Mouse (Mus musculus) forebrain, embryonic 14.5 days (tissue): ENCODE measurements around the gene Zfp994. TPM values are rescaled to one million over a fixed set of nuclear protein-coding genes. Genes with fewer than 3 reads are reported as not detected.
"Not testable (repeated sequence)": the region's sequence is repeated elsewhere in the genome, so short reads cannot be mapped to it uniquely, and the experiment has no call there.

ENCODE experiments used
- ATAC-seq: fragments of 200-750 bp; cut with Nextera tagmentation; 2 replicates; pipeline ENCODE4 v1.8.0; 2017; ENCODE audit warnings: mild to moderate bottlenecking, moderate library complexity
- DNase-seq: peaks from one replicate; pipeline ENCODE4 v3.0.0-alpha.2; 2015; ENCODE audit warnings: low spot score
- H3K27ac ChIP-seq: fragments of 300-500 bp; sonication (generic); 2 replicates; pipeline ENCODE4 v1.5.1; 2014; ENCODE audit warnings: low read depth, mild to moderate bottlenecking, control low read depth, low read length, moderate library complexity
- H3K27me3 ChIP-seq: fragments of 300-500 bp; sonication (generic); replicated peaks from 2 replicates; pipeline ENCODE4 v1.6.1; 2014; ENCODE audit warnings: low read length, control low read depth, mixed read lengths; ENCODE audit not compliant: control insufficient read depth, insufficient read depth
- H3K36me3 ChIP-seq: fragments of 300-500 bp; sonication (generic); 2 replicates; pipeline ENCODE4 v1.6.1; 2014; ENCODE audit warnings: low read length, control low read depth; ENCODE audit not compliant: control insufficient read depth, insufficient read depth
- H3K4me1 ChIP-seq: fragments of 300-500 bp; sonication (generic); 2 replicates; pipeline ENCODE4 v1.6.1; 2014; ENCODE audit warnings: antibody characterized with exemption, low read length, control low read depth; ENCODE audit not compliant: control insufficient read depth, insufficient read depth
- H3K4me2 ChIP-seq: fragments of 300-500 bp; sonication (generic); 2 replicates; pipeline ENCODE4 v1.6.1; 2014; ENCODE audit warnings: mild to moderate bottlenecking, control low read depth, low read length
- H3K4me3 ChIP-seq: fragments of 300-500 bp; sonication (generic); 2 replicates; pipeline ENCODE4 v1.5.1; 2014; ENCODE audit warnings: low read depth, low read length, control low read depth
- H3K9ac ChIP-seq: fragments of 300-500 bp; sonication (generic); 2 replicates; pipeline ENCODE4 v1.6.1; 2014; ENCODE audit warnings: mild to moderate bottlenecking, low read length, control low read depth, moderate library complexity
- H3K9me3 ChIP-seq: fragments of 300-500 bp; sonication (generic); replicated peaks from 2 replicates; pipeline ENCODE4 v1.6.1; 2016; ENCODE audit warnings: low read length, control low read depth, mixed read lengths; ENCODE audit not compliant: control insufficient read depth
- WGBS: fragments of 180-500 bp; shearing (Covaris S2); extraction: QIAGEN DNeasy Blood & Tissue Kit; methylation state at CpG from one replicate; pipeline ENCODE4 v1.1.7; 2014; 5-methylcytosine and 5-hydroxymethylcytosine counted together
- polyA plus RNA-seq: library from polyadenylated mRNA; unstranded; fragments of >200 nt; fragmentation: Nextera tagmentation; extraction: Ambion mirVana; gene quantifications from 2 replicates; pipeline ENCODE4 v1.2.1, GENCODE M21; 2014

The Zfp994 gene
- 3.8 and 5.5 TPM in 2 replicates for polyA plus RNA-seq

- not testable (repeated sequence) for H3K9me3 ChIP-seq, H3K36me3 ChIP-seq, H3K4me1 ChIP-seq, H3K27me3 ChIP-seq
- peak; percentile 100 for ATAC-seq
- peak; percentile 99 for DNase-seq
- 0 out of 2 replicates have a peak within 1 kb of the TSS, but pooled peaks have one; percentile 27 for H3K27ac ChIP-seq
- whole genome bisulfite sequencing: under 1% methylated on average over 23 of the region's 23 CpGs
- H3K4me3 ChIP-seq: peak within 1 kb of the TSS; percentile 47
- H3K9ac ChIP-seq: peak within 1 kb of the TSS; percentile 65
- peak within 1 kb of the TSS; percentile 52 for H3K4me2 ChIP-seq
These were observed at the start of gene Zfp994 for GRCm38 (mm10) chr17:22225422-22226012. Zfp994 (minus strand) TSS chr17:22225616.

GRCm38 (mm10) chr17:22230701-22231100 lies 5.3 kb upstream of the Zfp994 start:
- H3K27me3 ChIP-seq, H3K9me3 ChIP-seq, H3K36me3 ChIP-seq, H3K4me2 ChIP-seq, H3K4me3 ChIP-seq, DNase-seq, H3K4me1 ChIP-seq, H3K9ac ChIP-seq, ATAC-seq, H3K27ac ChIP-seq: not testable (repeated sequence)
- WGBS: 65% methylated on average over 18 of the region's 19 CpGs

GRCm38 (mm10) chr17:22225015-22225414 lies 401 bp downstream of the Zfp994 start:
- not testable (repeated sequence) for H3K27ac ChIP-seq, H3K36me3 ChIP-seq, H3K27me3 ChIP-seq, DNase-seq, H3K9me3 ChIP-seq, H3K4me1 ChIP-seq
- peak overlapping the region; percentile 47 for H3K4me3 ChIP-seq
- peak overlapping the region; percentile 52 for H3K4me2 ChIP-seq
- peak; percentile 70 for ATAC-seq
- WGBS: 2% methylated on average over 2 of the region's 3 CpGs
- peak overlapping the region; percentile 65; the same call in 1 of the 2 replicates for H3K9ac ChIP-seq

- not testable (repeated sequence) for H3K9me3 ChIP-seq, H3K27ac ChIP-seq, H3K36me3 ChIP-seq, H3K4me1 ChIP-seq, H3K27me3 ChIP-seq
- peak within 1 kb of the TSS; percentile 44 for H3K4me3 ChIP-seq
- ATAC-seq: peak; percentile 88
- DNase-seq: peak; percentile 48
- H3K4me2 ChIP-seq: peak within 1 kb of the TSS; percentile 50
- peak within 1 kb of the TSS; percentile 64 for H3K9ac ChIP-seq
- 0% methylated on average over 16 of the region's 16 CpGs for WGBS
These were observed 59.6 kb downstream of the Zfp994 start, which contains the start of gene Zfp947 for GRCm38 (mm10) chr17:22165722-22166294. Zfp947 (minus strand) TSS chr17:22166190.

GRCm38 (mm10) chr17:22165304-22165703 lies 60.1 kb downstream of the Zfp994 start:
- H3K27ac ChIP-seq, DNase-seq, H3K27me3 ChIP-seq, H3K4me1 ChIP-seq, H3K36me3 ChIP-seq, H3K9me3 ChIP-seq: not testable (repeated sequence)
- peak overlapping the region; percentile 50 for H3K4me2 ChIP-seq
- WGBS: 6% methylated on average over 3 of the region's 3 CpGs
- H3K9ac ChIP-seq: peak overlapping the region; percentile 64
- ATAC-seq: peak; percentile 72
- H3K4me3 ChIP-seq: peak overlapping the region; percentile 44

- WGBS: 70% methylated on average over 2 of the region's 4 CpGs
- not testable (repeated sequence) for H3K4me2 ChIP-seq, H3K27ac ChIP-seq, H3K4me3 ChIP-seq, H3K27me3 ChIP-seq, ATAC-seq, DNase-seq, H3K4me1 ChIP-seq, H3K9me3 ChIP-seq, H3K36me3 ChIP-seq, H3K9ac ChIP-seq
These were observed 71.5 kb downstream of the Zfp994 start for GRCm38 (mm10) chr17:22153951-22154350.

Other genes with a start within 250 kb of the Zfp994 start
- gene Zfp947, start 59.4 kb downstream of the Zfp994 start, polyA plus RNA-seq: 1.8 and 2.1 TPM in 2 replicates
- gene CT030661.1, start 89.2 kb upstream of the Zfp994 start, polyA plus RNA-seq: 14.0 and 14.9 TPM in 2 replicates
- 19.8 and 23.8 TPM in 2 replicates for gene Zfp944, start 135.8 kb upstream of the Zfp994 start, polyA plus RNA-seq
- 7.2 and 11.9 TPM in 2 replicates for gene Zfp758, start 135.8 kb upstream of the Zfp994 start, polyA plus RNA-seq
- gene Zfp946, start 198.6 kb upstream of the Zfp994 start, polyA plus RNA-seq: 29.8 and 37.7 TPM in 2 replicates